Mouse (Mus musculus) liver, embryonic 14.5 days (tissue): ENCODE data around the gene Hoxb6.

Experiments
- CTCF ChIP-seq: IDR thresholded peaks from 2 replicates; pipeline ENCODE4 v1.5.1; 2016; ENCODE audit warnings: antibody characterized with exemption, low read depth, control low read depth
- EP300 ChIP-seq: IDR thresholded peaks from 2 replicates; pipeline ENCODE4 v1.6.1; 2016; ENCODE audit warnings: antibody characterized with exemption, low read depth

DNA sequence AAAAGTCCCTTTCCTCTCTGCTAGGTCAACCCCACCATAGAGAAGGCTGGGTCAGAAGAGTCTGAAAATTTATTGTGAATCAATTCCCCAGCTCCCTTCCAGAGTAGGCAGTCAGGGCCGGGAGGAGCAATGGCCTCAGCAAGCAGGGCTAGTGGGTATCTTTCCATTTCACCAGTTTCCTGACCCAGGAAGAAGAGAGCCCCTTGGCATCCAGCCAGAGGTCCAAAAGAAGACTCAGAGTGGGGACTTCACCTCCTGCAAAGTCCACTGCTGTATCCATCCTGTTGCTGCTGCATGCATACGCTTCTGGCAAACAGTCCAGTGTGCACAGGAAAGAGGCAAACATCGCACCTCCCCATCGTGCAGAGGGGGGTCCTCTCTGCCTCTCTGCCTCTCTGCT lies 16.4 kb upstream of the Hoxb6 start:
- TF ChIP-seq CTCF = no peak
- no peak for TF ChIP-seq EP300
